Mouse (Mus musculus) layer of hippocampus, adult 11-12 months (tissue): ENCODE measurements at regions not wholly inside any gene's neighbourhood (a gene's known extent, or its start where the extent isn't known, plus 50 kb on each side); places are given as distances from the start of the nearest gene placed in this dataset.

Experiments
- DNase-seq: peaks from one replicate; pipeline ENCODE4 v3.0.0; 2022; ENCODE audit warnings: low spot score

DNA sequence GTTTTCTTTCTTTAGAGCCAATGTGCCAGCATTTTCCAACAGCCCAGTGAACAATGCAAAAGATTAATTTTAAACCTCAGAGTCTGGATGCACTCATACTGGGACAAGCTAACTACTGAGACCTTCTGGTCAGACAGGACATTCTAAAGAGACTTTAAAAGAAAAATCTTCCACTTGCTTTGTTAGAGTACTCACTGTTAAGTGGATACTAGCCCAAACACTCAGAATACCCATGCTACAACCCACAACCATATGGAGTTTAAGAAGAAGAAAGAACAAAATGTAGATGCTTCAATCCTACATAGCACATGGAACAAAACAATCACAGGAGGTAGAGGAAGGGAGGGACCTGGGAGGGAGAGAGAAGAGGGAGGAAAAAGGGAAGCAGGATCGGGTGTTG lies 167.3 kb upstream of the Slc35b3 start:
- no peak for DNase-seq

DNA sequence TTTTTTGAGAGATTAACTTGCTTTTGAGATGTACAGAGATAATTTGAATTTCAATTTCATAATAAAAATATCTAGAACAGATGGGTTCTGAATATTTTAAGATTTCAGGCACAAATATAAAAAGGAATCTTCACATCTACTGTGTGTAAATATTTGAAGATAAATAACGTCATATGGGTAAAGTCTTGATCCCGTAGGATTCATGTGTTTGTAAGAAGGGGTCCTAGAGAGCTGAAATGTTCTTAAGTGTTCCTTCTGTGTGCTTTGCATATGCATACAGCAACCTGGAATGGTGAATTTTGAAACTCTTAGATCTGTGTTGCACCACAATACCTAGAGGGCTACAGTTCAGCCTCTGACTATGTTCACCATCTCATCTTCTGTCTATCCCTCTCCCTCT lies 131.4 kb upstream of the Slc35b3 start:
- no peak for DNase-seq

DNA sequence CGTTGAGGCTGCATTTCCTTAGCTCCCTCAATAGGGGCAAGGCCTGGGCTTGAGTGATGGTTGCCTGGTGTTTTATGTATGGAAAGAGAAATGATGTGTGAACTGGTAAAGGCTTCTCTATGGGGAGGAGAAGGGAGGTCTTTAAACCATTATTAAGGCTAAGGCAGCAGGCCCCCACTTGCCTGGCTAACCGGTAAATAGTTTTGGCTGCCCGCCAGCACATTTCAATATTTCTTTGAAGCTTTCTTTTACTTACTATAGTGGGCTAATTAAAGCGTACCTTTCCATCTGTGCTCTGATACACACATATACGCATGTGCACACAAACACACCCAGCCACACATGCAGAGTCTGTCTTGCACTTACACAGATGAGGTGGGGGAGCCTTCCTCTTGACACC lies 123.9 kb upstream of the Slc35b3 start:
- no peak for DNase-seq

GRCm38 (mm10) chr13:39074211-39074610 lies 113.5 kb upstream of the Slc35b3 start:
- no peak for DNase-seq

DNA sequence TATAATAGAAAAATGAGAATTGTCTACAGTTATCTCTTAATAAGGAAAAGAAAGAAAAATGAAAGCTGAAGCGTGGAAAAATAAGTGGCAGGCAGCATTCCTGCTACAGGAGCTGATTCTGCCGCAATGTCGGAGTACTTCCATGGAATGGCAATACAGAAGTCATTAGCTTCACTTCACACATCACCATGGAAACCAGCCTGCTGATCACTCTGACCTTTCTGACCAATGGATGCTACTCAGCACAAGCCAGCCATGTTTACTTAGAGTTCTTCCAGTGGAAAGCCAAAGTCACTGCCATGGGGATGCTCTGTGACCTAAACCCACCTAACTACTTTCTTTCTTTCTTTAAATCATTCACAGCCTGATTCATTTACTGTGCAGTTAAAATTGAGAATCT lies 71.6 kb upstream of the Slc35b3 start:
- DNase-seq: no peak

DNA sequence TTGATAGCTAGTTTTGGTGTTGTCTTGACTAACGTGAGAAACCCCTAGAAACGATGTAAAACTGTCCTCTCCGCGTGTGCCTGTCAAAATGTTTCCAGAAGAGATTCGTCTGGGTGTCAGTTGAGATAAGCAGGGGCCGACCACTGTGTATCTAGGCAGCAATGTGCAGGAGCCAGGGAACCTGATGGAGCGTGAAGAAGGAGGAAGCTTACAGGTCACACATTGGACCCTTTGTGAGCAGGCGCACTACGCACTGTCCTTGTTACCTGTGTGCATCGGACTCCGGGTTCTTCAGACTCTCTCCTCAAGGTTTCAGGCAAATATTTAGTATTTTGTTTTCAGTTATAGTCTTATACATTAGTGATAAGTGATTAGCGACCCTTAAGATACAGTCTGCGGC lies 59.5 kb upstream of the Slc35b3 start:
- DNase-seq: no peak

DNA sequence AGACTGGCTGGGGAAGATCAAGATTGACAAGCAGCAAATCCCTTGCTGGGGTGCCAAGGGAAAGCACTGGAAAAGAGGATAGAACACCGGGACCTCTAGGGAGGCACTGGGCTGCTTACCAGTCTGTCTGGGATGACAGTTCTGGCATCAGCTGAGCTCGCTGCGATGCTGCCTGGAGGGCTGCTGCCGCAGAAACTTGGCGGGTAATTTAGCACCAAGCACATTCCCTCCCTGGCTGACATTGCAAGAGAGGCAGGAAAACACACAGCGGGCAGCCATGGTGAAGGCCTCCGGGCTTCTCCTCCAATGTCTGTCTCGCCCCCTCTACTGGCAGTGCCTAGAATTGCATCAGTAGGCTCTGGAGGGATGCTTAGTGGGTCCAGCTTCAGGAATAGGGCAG lies 51.0 kb upstream of the Slc35b3 start:
- DNase-seq: peak; percentile 84
